Mouse (Mus musculus): ENCODE measurements around the gene Gm3248.
"Not testable (repeated sequence)": the region's sequence is repeated elsewhere in the genome, so short reads cannot be mapped to it uniquely, and the experiment has no call there.

Gm3248 gene

DNA sequence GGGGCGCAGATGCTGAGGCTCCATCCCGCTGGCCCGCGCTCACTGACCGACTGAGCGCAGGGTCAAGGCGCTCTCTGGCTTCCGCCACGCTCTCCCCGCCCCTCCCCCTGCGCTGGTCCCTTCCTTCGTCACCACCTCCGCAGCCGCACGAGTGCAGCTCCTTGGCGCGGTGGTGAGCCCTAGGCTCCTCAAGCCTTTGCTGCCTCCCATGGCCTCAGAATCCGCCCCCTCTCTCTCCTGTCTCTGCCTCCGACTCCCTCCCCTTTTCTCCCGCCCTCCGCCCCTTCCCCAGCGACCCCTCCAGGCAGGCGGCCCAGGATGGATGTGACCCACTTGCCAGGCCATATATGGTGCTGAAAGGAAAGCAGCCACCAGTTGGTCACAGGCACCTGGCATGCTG is at the start of gene Gm3248:
Gm3248 (minus strand) TSS at position 111 of the 400 bp plus-strand sequence.
- peak; percentile 26 for DNase-seq (ENCODE audit: low spot score)

DNA sequence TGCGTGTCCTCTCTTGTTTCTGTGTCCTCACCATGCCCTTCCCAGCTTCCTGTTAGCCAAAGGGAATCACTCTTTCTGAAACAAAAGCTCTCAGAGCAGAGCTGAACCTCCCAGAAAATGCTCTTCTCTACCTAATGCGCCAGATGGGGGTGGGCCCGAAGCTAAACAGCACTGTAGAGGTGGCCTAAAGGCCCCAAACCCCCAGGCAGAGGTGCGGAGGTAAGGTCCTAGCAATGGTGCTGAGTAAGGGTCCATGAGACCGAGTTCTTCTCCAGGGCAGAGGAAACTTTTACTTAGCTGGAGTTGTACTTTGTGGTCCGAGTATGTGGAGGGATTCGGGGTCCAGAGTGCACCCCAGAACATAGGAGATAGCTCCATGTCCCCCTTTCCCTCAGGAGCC is 25.6 kb upstream of the Gm3248 start:
- not testable (repeated sequence) for DNase-seq (ENCODE audit: low spot score)

DNA sequence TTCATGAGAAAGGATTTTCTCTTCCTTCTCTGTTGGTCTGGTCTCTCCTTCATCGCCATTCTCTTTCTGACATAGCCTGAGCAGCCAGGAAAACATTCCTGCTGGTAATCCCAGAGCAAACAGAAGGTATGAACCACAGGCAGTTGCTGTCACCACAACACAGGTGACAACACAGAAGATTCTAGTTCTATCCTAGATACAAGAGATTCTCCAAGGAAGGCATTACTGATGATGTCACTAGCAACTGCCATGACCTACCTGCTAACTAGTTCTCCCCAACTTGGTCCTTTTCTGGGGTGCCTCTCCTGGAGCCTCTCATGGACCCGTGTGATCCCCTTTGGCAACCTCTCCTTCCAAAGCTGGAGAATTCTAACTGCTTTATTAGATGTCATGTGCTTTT is 17.5 kb upstream of the Gm3248 start, which contains the start of gene Gm3453:
Gm3453 (minus strand) TSS at position 101 of the 400 bp plus-strand sequence.
- not testable (repeated sequence) for DNase-seq (ENCODE audit: low spot score)

DNA sequence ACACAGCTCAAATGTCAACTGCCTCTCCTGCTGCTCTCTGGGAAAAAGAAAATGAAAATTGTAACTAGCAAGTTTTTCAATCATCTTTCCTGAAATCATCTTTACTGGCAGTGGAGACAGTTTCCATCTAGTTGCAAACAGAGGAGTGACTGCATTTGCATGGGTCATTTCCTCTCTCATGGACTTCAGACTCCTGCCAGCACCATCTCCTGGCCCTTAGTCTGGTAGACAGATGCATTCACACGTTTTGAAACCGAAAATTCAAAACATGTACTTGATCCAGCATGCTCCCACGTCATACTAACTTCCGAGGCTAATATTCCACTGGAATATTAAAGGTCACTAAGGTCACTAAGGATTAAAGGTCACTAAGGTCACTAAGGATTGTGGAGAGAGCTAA is 896 bp upstream of the Gm3248 start:
- DNase-seq (ENCODE audit: low spot score): not testable (repeated sequence)

DNA sequence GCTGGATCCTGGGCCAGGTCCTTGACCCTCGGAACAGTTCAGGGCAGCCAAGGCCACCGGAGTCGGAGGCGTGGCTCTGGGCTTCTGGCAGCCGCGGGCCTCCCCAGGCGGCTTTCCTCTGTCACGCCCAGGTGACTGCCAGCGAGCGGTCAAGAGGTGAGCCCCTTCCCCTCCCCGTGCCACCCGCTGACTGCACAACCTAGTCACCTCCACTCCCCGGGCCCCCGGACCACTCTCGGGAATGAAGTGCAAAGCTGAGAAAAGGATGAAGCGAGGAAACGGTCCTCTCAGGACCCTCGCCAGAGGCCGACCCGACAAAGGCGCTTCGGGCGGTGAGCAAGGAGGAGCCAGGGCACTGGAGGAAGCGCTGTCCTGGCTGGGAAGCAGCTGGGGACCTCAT is 443 bp downstream of the Gm3248 start:
- peak; percentile 5 for DNase-seq (ENCODE audit: low spot score)

DNA sequence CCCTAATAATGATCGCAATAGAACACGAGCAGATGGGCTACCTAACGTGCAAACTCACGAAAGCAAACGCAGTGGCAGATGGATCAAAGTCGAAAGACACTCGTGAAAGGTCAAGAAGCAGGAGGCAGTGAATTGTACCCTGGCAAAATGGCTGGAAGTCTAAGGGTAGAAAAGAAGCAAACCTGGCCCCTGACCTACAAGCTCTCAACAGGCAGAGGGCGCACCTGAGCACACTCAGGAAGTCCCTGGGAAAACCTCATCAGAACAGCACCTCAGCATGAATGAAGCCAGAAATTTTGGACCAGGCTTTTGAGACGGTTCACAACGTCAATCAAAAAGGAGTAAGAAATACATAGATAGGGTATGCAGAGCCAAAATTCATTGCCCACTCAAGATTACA is 1.1 kb downstream of the Gm3248 start:
- DNase-seq (ENCODE audit: low spot score): not testable (repeated sequence)

DNA sequence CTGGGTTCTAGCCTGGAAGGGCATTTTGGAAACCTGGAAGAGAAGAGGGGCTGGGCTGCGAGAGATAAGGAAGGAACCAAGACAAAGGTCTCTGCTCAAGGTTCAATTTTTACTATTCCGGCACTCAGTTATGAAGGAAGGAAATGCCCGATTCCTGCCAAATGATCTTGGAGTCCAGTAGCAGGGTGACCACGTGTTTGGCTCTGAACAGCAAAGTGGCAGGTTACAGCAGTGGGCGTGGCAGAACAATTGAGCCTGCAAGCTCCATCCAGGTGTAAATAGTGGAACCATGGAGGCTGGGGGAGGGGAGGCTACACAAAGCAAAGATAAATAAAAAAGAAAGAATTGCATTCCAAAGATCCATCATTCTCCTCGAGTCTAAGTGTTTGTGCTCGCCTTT is 38.3 kb downstream of the Gm3248 start:
- not testable (repeated sequence) for DNase-seq (ENCODE audit: low spot score)

DNA sequence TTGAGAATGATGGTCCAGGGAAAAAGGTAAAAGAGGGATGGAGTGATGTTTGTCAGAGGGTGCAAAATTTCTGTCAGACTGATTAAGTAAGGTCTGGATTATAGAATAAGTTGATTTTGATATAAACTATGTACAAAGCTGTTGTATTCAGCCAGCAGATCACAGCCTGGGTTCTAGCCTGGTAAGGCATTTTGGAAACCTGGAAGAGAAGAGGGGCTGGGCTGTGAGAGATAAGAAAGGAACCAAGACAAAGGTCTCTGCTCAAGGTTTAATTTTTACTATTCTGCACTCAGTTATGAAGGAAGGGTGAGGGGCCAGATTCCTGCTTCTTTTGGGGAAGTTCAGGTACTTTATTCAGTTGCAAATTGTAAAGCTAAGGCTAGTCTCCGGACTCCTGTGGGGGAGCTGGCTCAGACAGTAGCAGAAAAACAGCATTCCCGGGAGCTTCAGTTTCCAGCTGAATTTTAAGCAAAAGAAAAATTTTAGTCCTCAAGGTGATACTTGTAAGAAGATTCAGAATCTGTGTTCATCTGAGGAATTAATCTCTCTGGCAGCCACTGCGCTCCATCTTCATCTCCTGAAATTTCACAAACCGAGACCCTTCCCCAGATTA is 43.1 kb downstream of the Gm3248 start:
- not testable (repeated sequence) for DNase-seq (ENCODE audit: low spot score)

DNA sequence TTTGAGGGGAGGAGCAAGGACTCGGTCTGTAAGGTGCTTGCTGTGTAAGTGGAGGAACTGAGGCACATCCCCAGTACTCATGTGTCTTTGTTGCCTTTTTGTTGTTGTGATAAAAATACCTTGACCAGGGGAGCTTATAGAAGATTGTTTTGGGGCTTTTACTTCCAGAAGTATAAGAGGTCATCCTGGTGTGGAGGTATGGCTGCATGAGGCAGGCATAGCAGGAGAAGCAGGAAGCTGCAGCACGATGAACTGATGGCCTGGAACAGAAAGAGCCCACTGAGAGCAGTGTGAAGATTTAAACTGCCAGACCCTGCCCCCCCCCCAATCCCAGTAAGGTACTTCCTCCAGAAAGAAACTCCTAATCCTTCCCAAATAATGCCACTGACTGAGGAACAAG is 47.8 kb downstream of the Gm3248 start:
- not testable (repeated sequence) for DNase-seq (ENCODE audit: low spot score)
